Mouse (Mus musculus) gastrocnemius, adult 8-10 months (tissue): ENCODE results near the gene Cyth1. TPM values are rescaled to one million over a fixed set of nuclear protein-coding genes. Genes with fewer than 3 reads are reported as not detected.

ENCODE experiments used
- DNase-seq, 2 experiments: peaks; one replicate each; pipeline ENCODE4 v3.0.0; 2022; ENCODE audit warnings: low spot score in 2 of 2
- total RNA-seq, 4 experiments: library from RNA; stranded (reverse); gene quantifications; 2 replicates each; pipeline ENCODE4 v1.2.4; 2022

The Cyth1 gene
- total RNA-seq, 4 experiments from 2014 or later = 26.6 to 38.4 (median 30.2) TPM

DNA sequence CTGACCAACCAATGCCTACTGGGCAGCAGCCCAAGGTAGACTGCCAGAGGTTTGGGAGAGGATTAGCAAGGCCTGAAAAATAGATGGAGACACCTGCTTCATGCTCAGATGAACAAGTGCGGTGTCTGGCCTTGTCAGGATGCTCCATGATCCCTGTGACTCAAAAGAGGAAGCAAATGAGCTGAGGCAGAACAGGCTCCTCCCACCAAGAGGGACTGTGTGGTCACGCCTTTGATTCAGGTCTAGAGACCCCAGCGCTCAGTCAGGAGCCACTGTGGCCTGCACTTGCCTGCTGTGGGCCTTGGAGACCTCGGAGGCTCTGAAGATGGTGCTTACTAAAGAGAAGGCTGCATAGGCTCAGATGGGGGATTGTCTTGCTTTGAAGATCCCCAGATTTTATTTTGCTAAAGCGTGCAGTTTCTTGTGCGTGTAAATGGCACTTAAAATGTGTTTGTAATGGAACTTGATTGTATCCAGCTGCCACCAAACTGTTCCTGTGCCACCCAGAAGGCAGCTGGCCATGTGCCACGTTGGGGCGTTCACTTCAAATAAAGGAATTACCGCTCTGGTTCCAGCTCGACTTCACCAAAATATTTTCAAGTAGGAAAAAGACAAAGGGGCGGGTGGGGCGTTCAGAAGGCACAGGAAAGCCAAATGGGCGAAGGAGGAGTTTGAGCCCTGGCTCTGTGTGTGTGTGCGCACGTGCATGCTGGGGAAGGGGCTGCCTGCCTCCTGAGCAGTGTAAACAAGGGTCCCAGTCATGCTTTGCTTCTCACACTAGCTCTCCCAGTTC is 6.0 kb upstream of the Cyth1 start:
- peak in 1 of 2 experiments; percentile 31 for DNase-seq

DNA sequence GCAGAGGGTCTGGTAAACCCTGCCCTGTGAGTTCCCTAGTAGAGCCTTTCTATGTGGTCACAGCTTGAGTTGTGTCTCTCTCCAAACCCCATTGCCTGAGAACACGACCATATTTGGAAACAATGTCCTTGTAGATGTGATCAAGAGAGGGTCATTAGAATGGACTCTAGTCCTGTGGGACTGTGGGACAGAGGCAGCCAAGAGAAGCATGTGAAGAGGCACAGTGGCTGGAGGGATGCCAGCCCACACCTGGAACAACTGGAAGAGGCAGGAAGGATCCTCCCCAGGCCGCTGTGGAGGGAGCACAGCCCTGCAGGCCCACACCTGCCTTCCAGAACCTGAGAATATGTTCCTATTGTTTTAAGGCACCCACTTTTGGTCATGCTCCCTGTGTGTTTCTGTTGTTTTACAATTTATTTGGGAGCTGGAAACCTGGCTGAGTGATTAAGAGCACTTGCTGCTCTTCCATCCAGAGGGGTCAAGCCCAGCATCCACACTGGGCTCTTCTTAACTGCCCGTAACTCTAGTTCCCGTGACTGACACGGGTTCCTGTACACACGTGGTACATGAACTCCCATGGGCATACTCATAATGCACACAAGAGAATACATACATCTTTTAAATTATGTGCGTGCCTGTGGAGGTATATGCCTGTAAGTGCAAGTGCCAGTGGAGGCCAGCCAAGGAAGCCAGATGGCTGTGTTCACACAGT is 5.2 kb upstream of the Cyth1 start:
- DNase-seq = no peak

DNA sequence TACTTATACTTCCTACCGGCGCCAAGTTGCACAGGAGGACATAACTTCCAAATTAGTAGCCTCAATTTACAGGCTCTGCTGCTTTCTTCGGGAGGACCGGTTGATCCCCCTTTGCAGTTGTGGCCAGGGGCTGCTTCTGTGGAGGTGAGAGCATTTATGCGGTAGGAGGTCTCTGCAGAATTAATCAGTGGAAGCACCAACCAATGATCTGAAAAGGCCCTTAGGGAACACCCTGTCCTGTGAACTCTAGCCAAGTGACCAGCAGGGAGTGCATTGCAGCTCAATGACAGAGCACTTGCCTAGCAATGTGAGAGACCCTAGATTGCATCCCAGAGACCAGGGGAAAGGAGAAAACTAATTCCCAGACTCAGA is 606 bp upstream of the Cyth1 start:
- DNase-seq = no peak

DNA sequence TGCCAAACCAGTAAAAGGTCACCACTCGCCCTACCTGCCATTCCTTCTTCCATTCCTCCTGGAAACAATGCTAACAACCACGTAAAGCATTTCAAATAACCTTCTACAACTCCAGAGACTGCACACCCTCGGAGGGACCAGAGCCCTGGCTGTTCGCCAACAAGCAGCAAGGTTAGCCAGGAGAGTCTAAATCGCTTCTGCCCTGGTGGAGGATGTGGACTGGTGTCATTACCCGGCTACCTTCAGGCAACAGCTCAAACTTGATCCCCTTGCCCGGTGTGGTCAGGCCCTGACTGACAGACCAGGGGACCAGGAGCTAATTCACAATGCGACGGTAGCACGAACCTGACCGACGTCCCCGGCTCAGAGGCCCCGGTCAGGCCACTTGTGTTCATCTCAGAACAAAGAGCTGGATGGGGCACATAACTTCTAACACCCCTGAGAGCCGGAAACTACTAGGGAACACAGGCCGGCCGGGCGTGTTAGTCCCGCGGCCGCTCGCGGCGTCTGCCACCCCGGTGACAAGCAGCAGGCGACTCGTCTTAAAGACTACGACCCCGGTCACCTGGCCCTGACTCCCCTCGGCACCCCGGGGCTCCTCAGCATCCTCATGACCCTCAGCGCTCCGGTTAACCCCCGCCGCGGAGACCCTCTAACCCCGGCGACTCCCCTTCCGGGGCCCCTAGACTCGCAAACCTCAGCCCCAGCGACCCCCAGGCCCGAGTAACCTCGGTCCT is 865 bp downstream of the Cyth1 start:
- DNase-seq = peak; percentile 59 to 68

DNA sequence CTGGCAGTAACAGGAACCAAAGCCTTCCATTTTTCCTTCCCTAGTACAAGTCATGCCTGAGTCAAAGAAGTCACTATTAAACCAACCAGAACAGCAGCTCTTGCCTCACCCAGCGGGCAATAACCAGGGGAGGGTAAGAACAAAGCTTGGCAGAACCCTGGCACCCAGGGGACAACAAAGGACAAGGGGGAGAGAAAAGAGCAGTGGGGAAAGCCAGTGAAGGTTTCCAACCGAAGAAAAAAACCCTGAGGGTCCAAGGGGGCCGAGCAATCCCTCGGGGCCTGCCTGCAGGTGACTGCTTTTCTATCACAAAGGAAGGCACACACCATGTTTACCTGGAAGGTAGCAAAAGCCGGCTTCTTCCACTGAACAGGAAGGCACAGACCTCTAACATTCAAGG is 1.7 kb downstream of the Cyth1 start:
- DNase-seq = no peak

DNA sequence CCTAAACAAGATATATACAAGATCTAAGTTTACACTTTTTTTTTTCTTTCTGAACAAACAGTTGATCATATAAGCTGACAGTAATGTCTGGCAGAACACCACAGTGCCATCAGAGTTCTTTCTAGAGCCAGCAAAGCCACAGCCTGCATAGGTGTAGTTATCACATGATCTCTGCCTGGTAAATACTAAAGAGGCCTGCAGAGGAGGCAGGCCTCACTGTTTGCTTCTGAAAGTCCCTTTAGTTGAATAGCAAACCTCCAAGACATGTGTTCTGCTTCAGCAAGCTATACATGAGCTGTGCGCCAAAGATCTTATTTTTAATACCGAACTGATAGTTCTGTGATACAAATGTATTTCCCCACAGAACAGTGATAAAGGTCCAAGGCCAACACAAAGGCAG is 3.3 kb downstream of the Cyth1 start:
- DNase-seq = no peak

DNA sequence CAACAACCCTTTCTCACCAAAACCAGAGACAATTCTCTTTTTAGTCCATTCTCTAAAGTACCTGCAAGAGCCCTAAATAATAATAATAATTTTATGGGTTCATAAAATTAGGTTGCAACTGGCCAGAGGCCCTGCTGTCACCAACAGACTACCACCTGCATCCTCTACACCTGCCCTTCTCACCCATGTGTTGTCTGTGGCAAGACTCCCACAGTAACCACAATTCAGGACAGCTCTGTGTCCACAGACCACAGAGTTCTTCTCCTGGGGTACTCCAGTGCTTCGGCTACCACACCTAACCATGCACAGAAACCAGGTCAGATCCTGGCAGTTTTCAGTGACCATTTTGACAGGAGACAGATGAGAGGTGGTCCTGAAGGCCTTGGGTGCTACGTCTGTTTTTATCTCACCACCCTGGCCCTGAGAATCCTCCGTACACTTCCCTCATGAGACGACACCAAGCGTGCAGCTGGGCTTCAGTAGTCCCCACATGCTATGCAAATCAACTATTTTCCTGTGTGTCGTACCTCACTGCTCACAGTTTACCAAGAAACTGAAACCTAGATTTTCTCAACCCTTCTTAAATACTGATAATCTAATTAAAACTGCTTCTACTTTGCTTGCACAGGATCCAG is 4.6 kb downstream of the Cyth1 start:
- DNase-seq = no peak

DNA sequence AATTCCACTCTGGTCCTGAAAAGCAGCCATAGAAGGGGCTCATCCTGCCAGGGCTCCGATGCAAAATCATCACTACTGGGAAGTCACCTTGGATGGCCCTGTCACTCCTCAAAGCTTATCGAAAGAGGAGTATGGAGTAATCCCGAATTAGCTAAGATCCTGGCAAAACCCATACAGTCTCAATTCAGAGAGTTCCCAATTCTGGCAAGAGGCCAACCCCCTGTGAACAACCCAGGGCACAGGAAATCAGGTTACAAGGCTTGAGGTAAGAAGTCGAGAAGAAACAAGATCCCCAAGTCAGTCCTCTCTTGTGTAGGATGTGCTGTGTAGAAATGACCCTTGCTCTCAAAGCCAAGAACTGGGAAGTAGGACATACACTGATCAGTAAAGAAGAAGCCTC is 5.9 kb downstream of the Cyth1 start:
- no peak for DNase-seq

DNA sequence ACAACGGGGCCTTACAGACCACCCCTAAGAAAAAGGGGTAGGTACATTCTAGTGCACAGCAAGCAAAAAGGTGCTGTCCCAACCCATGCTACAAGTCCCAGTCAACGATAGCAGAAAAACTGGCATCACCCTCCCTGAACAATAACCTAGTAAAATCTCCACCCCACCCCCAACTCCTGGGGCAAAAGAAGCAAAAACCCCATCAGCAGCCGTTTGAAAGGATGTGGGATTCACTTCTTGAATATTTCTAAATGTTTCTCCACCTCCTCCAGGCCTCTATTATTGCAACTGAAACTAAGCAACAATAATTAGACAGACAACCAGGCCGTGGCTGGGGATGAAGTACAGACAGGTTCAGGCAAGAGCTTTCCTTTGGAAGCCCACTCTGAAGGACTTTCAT is 8.0 kb downstream of the Cyth1 start:
- no peak for DNase-seq

DNA sequence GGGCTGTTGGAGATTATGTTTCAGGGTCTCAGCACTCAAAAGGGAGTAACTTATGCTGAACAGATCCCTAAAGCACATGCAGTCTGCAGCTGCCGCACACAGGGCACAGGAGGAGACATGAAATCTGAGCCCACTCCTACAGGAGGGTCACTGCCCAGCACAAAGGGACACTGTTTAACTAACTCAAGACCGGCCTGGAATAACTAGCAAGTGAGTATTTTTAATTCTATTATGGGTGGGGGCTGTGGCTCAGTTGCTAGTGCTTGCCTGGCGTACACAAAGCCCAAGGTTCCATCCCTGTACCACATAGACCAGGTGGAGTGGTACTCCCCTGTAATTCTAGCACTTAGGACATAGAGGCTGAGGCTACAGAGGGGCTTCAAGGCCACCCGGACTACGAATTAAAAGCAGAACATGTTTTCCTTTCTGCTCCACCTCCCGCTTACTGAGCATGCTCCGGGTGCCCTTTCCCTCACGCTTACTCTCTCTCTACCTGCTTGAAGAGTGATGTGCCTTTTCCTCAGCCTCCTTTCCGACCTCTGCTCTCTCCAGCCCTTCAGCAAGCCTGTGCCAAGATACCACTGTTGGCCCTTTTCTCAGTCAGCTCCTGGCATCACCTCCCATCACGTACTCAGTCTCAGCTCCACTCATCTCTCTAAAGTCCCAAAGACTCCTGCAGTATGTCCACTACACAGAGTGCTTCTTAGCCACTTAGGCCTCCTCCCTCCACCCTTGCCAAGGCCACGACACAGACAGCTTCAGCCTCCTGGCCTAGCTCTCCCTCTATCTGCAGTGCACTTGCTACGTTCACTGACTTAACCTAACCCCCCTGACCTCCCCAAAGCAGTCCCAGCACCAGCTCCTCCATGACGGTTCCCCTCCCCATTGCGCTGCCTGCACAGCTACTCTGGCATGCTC is 8.9 kb downstream of the Cyth1 start:
- DNase-seq = no peak

DNA sequence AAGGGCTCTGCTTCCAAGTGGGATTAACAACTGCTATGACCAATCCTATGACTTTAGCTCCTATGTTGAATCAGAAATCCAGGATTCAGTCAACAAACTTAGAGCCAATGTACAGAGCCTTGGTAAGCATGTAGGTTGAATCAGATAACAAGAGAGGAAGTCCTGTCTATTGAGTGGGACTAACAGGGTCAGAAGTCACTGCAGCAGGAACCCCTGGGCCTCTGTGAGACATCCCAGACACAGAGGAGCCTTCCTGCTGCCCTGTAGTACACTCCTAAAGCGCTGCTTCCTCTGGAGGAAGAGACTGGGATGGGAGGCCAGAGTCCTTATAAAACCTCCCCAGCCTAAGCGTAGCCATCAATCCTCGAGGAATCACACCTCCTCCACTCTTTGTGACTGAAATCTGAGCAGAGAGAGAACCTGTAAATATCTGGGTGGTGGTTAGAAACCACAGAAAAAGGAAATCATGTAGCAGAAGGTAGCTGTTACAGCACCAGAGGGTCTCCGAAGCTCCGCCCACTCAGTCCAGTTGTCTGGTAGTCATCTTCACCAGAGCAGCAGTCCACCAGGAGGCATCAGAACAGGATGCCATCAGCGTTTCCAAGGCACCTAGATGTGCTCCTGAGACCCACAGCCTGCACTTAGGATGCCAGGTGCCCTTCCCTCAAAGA is 11.7 kb downstream of the Cyth1 start:
- DNase-seq = no peak

DNA sequence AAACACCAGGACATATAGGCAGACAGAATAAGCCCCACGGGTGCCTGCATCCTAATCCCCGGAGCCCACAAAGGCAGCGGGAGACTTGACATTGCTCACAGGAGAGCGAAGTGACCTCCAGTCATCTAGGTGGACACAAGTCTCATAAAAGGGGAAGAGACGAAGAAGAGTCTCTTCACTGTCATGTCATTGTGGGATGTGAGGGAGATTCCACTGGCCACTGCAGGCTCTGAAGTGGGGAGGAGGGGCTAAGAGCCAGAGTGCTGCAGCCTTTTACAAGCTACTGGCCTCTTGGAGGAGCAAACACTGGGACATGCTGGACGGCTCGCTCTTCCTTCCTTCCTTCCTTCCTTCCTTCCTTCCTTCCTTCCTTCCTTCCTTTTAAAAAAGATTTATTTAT is 13.5 kb downstream of the Cyth1 start:
- DNase-seq = no peak

DNA sequence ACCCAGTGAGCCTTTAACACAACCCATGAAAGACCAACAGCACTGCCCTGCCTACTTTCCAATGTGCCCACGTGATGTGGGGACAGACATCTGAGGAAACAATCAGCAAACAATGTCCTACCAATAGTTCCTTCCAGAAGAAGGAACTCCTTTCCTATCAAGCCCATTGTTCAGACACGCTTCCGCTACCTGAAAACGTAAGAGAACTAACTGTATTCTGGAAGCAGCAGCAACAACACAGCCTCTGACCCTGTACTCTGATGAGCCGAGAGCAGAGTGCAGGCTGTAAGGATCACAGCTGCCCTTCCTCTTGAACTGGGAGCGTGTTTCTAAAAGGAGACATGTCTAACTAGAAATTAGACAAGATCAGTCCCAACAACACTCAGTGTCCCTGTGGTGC is 13.9 kb downstream of the Cyth1 start:
- no peak for DNase-seq

DNA sequence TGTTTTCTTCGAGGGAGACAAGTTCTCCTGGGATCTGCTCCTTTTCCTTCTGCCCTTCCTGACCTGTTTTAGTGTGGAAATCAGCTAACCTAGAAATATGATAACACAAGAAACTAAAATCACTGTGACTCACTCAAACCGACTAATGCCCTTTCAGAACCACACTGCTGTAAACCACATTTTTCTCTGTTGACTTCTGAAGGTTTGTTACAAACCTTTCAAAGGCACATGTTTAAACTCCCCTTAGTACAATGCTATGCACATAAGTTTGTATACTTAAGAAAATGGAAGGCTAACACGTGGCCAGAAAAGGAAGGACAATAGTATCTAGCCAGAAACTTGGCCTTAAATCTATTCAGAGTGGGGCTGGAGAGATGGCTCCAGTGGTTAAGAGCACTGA is 14.5 kb downstream of the Cyth1 start:
- DNase-seq = no peak

DNA sequence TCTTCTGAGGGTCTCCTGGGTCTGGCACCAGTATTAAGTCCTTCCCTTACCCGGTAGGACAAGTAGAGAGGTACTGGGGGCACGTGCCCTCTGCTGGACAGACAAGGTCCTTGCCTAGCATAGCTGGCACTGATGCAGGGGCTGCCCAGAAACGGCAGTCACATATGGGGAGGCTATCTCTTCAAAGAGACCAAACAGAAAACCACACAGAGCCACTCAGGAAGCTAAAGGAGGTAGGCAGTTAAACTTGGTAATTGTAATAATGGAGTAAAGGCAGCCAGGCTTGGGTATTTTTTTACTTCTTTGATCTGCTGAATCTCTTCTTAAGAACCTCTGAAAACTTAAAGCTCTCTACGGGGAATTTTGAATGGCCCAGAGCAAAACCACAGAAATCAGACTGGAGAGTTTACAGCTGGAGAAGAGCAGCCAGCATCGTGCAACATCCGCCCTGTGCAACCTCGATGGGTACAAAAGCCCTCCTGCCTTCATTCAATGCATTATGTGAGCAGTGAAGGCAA is 16.0 kb downstream of the Cyth1 start:
- no peak for DNase-seq

DNA sequence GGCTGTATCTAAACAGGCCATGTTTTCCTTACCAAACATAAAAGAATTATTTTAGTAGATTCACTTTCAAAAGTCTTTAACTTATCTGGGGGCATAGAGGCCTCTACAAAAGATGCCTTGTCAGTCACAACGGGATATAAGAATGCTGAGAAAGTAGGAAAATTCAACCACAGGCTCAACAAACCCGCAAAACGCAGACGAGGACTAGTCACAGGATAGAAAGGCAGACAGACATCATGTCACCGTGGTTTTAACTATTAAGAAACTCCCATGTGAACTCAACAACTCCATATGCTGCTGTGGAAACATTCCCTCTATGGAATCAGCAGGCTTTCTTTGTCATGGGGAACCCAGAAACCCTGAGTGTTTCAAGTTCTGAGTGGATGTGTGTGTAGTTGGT is 18.5 kb downstream of the Cyth1 start:
- DNase-seq = no peak

DNA sequence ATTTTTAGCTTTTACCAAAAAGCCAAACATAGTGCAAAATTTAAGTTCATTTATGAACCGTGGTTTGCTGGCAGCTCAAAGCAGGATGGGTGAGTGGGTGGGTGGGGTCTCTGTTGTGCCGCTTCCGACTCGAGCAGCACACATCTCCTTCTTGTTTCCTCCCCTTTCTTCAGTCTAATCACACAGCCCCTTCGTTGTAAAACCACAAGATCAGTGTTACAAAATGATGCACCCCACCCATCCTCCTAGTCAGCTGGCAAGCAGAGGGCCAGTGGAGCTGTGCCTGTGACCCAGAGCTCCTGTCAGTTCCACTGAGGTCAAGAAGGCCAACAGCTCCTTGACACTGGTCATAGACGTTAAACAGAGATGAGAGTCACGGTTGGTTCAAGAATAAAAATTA is 20.7 kb downstream of the Cyth1 start:
- no peak for DNase-seq

DNA sequence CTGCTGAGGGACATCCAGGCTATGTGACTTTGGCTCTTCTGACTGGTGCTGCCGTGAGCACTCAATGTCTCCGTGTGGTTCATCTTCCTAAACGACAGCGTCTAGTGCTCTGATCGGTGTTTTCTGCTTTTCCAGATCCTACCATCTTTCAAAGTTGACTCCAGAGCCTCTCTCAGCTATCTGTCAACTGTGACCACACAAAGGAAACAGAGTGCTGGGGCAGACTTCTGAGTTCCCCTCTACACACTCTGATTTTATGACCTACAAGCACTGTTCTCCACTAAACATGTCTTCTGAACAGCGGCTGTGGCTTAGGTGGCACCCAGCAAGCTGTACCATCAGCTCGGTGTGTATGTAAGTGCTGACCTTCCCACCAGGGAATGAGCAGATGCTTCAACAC is 21.5 kb downstream of the Cyth1 start:
- no peak for DNase-seq

DNA sequence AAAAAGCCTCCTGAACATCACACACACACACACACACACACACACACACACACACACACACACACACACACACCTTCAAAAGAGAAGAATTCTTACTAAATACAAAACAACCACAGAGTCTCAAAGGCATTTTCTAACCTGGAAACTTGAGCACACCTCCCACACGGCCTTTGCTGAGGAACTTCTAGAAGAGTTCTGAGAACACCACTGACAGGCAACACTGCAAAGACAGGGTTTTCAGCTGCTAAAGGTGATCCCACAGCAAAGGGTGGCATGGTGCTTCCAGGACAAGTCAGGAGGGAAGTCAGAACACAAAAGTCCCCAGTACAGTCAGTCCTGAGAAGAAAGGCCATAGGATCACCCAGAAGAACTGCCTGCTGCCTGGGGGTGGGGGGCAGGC is 22.5 kb downstream of the Cyth1 start:
- DNase-seq = no peak
